Mouse (Mus musculus) liver, adult 2 months (tissue): ENCODE measurements around the gene Muc5ac. TPM values are rescaled to one million over a fixed set of nuclear protein-coding genes. Genes with fewer than 3 reads are reported as not detected.

Experiments
- DNase-seq: peaks from one replicate; pipeline ENCODE4 v3.0.0-alpha.2; 2011; ENCODE audit warnings: low read depth, low spot score; ENCODE audit errors: extremely low read depth
- H3K27ac ChIP-seq: fragments of 200-500 bp; replicated peaks from 2 replicates; pipeline ENCODE4 v1.5.1; 2012; ENCODE audit warnings: low read depth, mild to moderate bottlenecking, control low read depth, inconsistent platforms, low read length; ENCODE audit not compliant: insufficient read depth
- H3K27me3 ChIP-seq: fragments of 200-500 bp; 2 replicates; pipeline ENCODE4 v1.6.1; 2012; ENCODE audit warnings: mild to moderate bottlenecking, moderate library complexity, low read length, inconsistent platforms; ENCODE audit not compliant: control insufficient read depth, insufficient read depth
- H3K36me3 ChIP-seq: fragments of 200-500 bp; 2 replicates; pipeline ENCODE4 v1.6.1; 2012; ENCODE audit warnings: low read length, inconsistent platforms; ENCODE audit not compliant: control insufficient read depth, insufficient read depth
- H3K4me1 ChIP-seq: fragments of 200-500 bp; 2 replicates; pipeline ENCODE4 v1.6.1; 2011; ENCODE audit warnings: low read length; ENCODE audit not compliant: control insufficient read depth, insufficient read depth
- H3K4me3 ChIP-seq: fragments of 200-500 bp; 2 replicates; pipeline ENCODE4 v1.5.1; 2011; ENCODE audit warnings: low read depth, mild to moderate bottlenecking, control low read depth, low read length, moderate library complexity; ENCODE audit not compliant: insufficient read depth
- H3K79me2 ChIP-seq: fragments of 200-500 bp; 2 replicates; pipeline ENCODE4 v1.6.1; 2012; ENCODE audit warnings: inconsistent platforms, mild to moderate bottlenecking, low read length, moderate library complexity; ENCODE audit not compliant: control insufficient read depth, insufficient read depth
- H3K9ac ChIP-seq: fragments of 200-500 bp; 2 replicates; pipeline ENCODE4 v1.6.1; 2012; ENCODE audit warnings: low read depth, mild to moderate bottlenecking, control low read depth, inconsistent platforms, low read length
- CTCF ChIP-seq: fragments of 200-500 bp; IDR thresholded peaks from 2 replicates; pipeline ENCODE4 v1.5.1; 2011; ENCODE audit warnings: low read depth, low read length, control low read depth
- POLR2A ChIP-seq: fragments of 200-500 bp; IDR thresholded peaks from 2 replicates; pipeline ENCODE4 v1.6.1; 2011; ENCODE audit warnings: low read length, control low read depth; ENCODE audit not compliant: insufficient read depth; ENCODE audit errors: extremely low read depth
- WGBS: fragments of 180-500 bp; shearing (Covaris S2); methylation state at CpG from one replicate; pipeline ENCODE4 v1.1.7; 2018; 5-methylcytosine and 5-hydroxymethylcytosine counted together
- polyA plus RNA-seq: library from polyadenylated mRNA; depleted of rRNA; stranded (reverse); fragments of >200 nt; gene quantifications from 2 replicates; pipeline ENCODE4 v1.2.3, GENCODE M21; 2012; rRNA removed
- total RNA-seq: library from RNA; depleted of rRNA; stranded (reverse); fragments of >200 nt; gene quantifications from 2 replicates; pipeline ENCODE4 v1.2.3, GENCODE M21; 2014; rRNA removed

Gene Muc5ac
- total and polyA plus RNA-seq, 2 experiments, result 0.01 TPM; not detected in 1

DNA sequence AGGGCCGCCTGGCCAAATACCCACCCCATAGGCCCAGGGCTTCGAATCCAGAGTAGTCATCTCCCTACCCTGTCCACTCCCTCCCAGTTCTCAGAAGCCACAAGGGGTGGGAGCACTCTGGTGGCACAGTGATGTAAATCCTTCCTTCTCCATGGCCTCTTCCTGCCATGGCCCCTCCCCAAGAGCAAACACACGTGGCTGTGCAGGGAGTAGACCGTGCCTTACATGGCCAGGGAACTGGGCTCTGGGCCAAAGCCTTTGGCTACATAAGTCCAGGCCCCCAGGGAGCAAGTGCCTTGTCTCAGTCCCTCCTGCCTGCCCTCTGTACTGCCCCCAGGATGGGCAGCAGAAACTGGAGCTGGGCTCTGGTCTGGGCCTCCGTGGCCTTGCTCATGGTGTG, 50.0 kb downstream of the Muc5ac start, which contains the start of gene Muc5b:
Gene Muc5b (plus strand): TSS at position 292 of the 400 bp plus-strand sequence.
- no peak for DNase-seq

GRCm38 (mm10) chr7:141840354-141840753, 51.6 kb downstream of the Muc5ac start:
- H3K79me2 ChIP-seq, result no peaks in the 10 kb centered on the region
- H3K27ac ChIP-seq, result no peak overlapping the region
- H3K36me3 ChIP-seq, result no peaks in the 10 kb centered on the region
- H3K4me3 ChIP-seq, result no peak overlapping the region
- DNase-seq, result no peak
- H3K9ac ChIP-seq, result no peak overlapping the region
- TF ChIP-seq CTCF, result no peak
- TF ChIP-seq POLR2A, result no peak
- 78% methylated on average over 10 of the region's 10 CpGs for WGBS
- H3K27me3 ChIP-seq, result no peaks in the 10 kb centered on the region
- no peaks in the 10 kb centered on the region for H3K4me1 ChIP-seq

More for the DNA sequence above, 50.0 kb downstream of the Muc5ac start, which contains the start of gene Muc5b:
- no peak within 1 kb of the TSS for H3K4me3 ChIP-seq
- H3K9ac ChIP-seq, result no peak within 1 kb of the TSS
- no peaks in the 10 kb centered on the region for H3K4me1 ChIP-seq
- no peaks in the 10 kb centered on the region for H3K36me3 ChIP-seq
- 63% methylated on average over 5 of the region's 5 CpGs for WGBS
- no peak within 1 kb of the TSS for H3K27ac ChIP-seq
- H3K27me3 ChIP-seq, result no peaks in the 10 kb centered on the region
- no peaks in the 10 kb centered on the region for H3K79me2 ChIP-seq
- TF ChIP-seq CTCF (no peak), POLR2A (no peak)

DNA sequence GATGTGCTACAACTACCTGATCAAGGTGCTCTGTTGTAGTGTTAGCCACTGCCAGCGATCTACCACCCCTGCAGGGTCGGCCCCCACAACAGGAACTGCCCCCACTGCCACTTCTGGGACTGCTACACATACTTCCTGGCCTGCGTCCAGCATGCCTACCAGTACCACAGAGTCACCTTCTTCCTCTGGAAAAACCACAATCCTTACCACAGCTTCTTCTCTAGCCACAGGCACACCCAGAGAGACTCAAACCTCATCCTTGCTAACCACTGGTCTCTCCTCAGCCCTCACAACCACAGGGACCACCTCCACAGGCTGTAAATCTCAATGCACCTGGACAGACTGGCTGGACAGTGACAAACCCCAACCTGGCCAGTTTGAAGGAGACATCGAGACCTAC, 72.3 kb downstream of the Muc5ac start:
- no peak overlapping the region for H3K9ac ChIP-seq
- H3K27ac ChIP-seq, result no peak overlapping the region
- no peaks in the 10 kb centered on the region for H3K79me2 ChIP-seq
- TF ChIP-seq CTCF (no peak), POLR2A (no peak)
- H3K27me3 ChIP-seq, result no peaks in the 10 kb centered on the region
- peaks cover 3% of the 10 kb centered on the region for H3K4me1 ChIP-seq
- no peak overlapping the region for H3K4me3 ChIP-seq
- 74% methylated on average over 4 of the region's 4 CpGs for WGBS
- DNase-seq, result no peak
- no peaks in the 10 kb centered on the region for H3K36me3 ChIP-seq

Other genes with a start within 250 kb of the Muc5ac start
- 24.2 and 30.6 TPM in 2 replicates for gene Chid1, start 249.1 kb upstream of the Muc5ac start, total RNA-seq
- 32.6 and 45.1 TPM in 2 replicates for gene Chid1, start 249.1 kb upstream of the Muc5ac start, polyA plus RNA-seq
- 42.2 and 54.0 TPM in 2 replicates for gene Ap2a2, start 226.8 kb upstream of the Muc5ac start, total RNA-seq
- 37.9 and 38.1 TPM in 2 replicates for gene Ap2a2, start 226.8 kb upstream of the Muc5ac start, polyA plus RNA-seq
- gene Muc6, start 133.7 kb upstream of the Muc5ac start, total RNA-seq, result 0.07 TPM in 1 of 2 replicates, not detected in the other
- not detected in 2 replicates for gene Muc6, start 133.7 kb upstream of the Muc5ac start, polyA plus RNA-seq
- not detected in 2 replicates for gene Muc2, start 98.6 kb upstream of the Muc5ac start, total RNA-seq
- 2.4 and 3.7 TPM in 2 replicates for gene Muc2, start 98.6 kb upstream of the Muc5ac start, polyA plus RNA-seq
- gene Muc5b, start 50.1 kb downstream of the Muc5ac start, total RNA-seq, result not detected in 2 replicates
- gene Muc5b, start 50.1 kb downstream of the Muc5ac start, polyA plus RNA-seq, result under 0.01 TPM in 1 of 2 replicates, not detected in the other
- gene Tollip, start 129.5 kb downstream of the Muc5ac start, total RNA-seq, result 25.9 and 32.3 TPM in 2 replicates
- gene Tollip, start 129.5 kb downstream of the Muc5ac start, polyA plus RNA-seq, result 48.2 and 51.6 TPM in 2 replicates
- 0.07 and 0.09 TPM in 2 replicates for gene Brsk2, start 160.8 kb downstream of the Muc5ac start, total RNA-seq
- not detected in 2 replicates for gene Brsk2, start 160.8 kb downstream of the Muc5ac start, polyA plus RNA-seq